Mouse (Mus musculus) forebrain, embryonic 10.5 days (tissue): ENCODE results near the gene Cdip1. TPM values are rescaled to one million over a fixed set of nuclear protein-coding genes. Genes with fewer than 3 reads are reported as not detected.
A peak's percentile ranks its signal among the peaks of the same experiment; 100 is the strongest.

Source experiments
- DNase-seq: peaks from one replicate; pipeline ENCODE4 v3.0.0-alpha.2; 2017; ENCODE audit warnings: low spot score; ENCODE audit errors: extremely low spot score
- H3K27ac ChIP-seq: fragments of 300-500 bp; sonication (generic); 2 replicates; pipeline ENCODE4 v1.5.1; 2016; ENCODE audit warnings: mild to moderate bottlenecking
- H3K27me3 ChIP-seq: fragments of 300-500 bp; sonication (generic); 2 replicates; pipeline ENCODE4 v1.6.1; 2016; ENCODE audit warnings: mild to moderate bottlenecking; ENCODE audit not compliant: poor library complexity, severe bottlenecking
- H3K36me3 ChIP-seq: fragments of 300-500 bp; sonication (generic); replicated peaks from 2 replicates; pipeline ENCODE4 v1.6.1; 2016; ENCODE audit warnings: mild to moderate bottlenecking, moderate library complexity
- H3K4me1 ChIP-seq: fragments of 300-500 bp; sonication (generic); 2 replicates; pipeline ENCODE4 v1.6.1; 2016
- H3K4me3 ChIP-seq: fragments of 300-500 bp; sonication (generic); 2 replicates; pipeline ENCODE4 v1.5.1; 2016; ENCODE audit warnings: mild to moderate bottlenecking, moderate library complexity
- H3K9me3 ChIP-seq: fragments of 300-500 bp; sonication (generic); 2 replicates; pipeline ENCODE4 v1.6.1; 2016; ENCODE audit warnings: mild to moderate bottlenecking, moderate library complexity
- WGBS: fragments of 180-500 bp; shearing (Covaris S2); methylation state at CpG from one replicate; pipeline ENCODE4 v1.1.7; 2016; 5-methylcytosine and 5-hydroxymethylcytosine counted together
- polyA plus RNA-seq: library from polyadenylated mRNA; unstranded; fragments of >200 nt; fragmentation: Nextera tagmentation; extraction: Ambion mirVana; gene quantifications from 2 replicates; pipeline ENCODE4 v1.2.1, GENCODE M21; 2016

Cdip1 gene
- polyA plus RNA-seq, 1 experiment from 2014 or later, result 112 TPM

DNA sequence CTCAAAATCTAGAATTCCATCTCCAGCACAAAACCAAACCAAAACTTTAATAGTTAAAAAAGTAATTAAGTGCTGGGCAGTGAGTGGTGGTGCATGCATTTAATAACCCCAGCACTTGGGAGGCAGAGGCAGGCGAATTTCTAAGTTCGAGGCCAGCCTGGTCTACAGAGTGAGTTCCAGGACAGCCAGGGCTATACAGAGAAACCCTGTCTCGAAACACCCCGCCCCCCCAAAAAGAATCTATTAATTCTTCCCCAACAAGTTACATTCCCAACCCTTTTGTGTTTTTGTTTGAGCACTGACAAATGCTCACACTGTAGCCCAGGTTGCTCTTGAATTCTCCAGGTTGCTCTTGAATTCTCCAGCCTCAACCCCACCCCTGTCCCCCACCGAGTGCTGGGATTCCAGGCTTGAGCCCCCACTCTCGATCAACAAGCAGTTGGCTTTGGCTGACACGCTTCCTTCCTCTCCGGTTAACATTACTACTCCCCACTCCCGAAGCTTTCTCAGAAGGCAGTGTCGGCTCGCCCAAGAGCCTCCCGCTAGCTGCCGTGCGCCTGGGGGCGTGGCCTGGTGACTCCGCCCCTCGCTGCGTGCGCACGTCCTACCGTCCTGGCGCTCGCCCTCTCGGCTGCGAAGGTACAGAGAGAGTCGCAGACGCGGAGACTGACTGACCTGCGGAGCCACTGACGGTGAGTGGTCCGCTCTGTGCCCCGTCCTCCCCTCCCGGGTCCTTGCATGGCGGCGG, 64.1 kb downstream of the Cdip1 start, which contains the start of gene Hmox2:
Hmox2 (plus strand) TSS at position 582 of the 748 bp plus-strand sequence.
- 6% methylated on average over 35 of the region's 35 CpGs for WGBS
- H3K36me3 ChIP-seq, result peaks cover 4% of the 10 kb centered on the region
- H3K27ac ChIP-seq, result peak within 1 kb of the TSS; percentile 94
- H3K4me1 ChIP-seq, result peaks cover 18% of the 10 kb centered on the region
- peak; percentile 90 for DNase-seq
- H3K27me3 ChIP-seq, result peaks cover 13% of the 10 kb centered on the region; the same call in 1 of the 2 replicates
- peak within 1 kb of the TSS; percentile 89 for H3K4me3 ChIP-seq
- H3K9me3 ChIP-seq, result no peaks in the 10 kb centered on the region

GRCm38 (mm10) chr16:4725266-4725665, 64.8 kb downstream of the Cdip1 start:
- peaks cover 4% of the 10 kb centered on the region for H3K36me3 ChIP-seq
- H3K27ac ChIP-seq, result no peak overlapping the region
- H3K27me3 ChIP-seq, result peaks cover 13% of the 10 kb centered on the region; the same call in 1 of the 2 replicates
- DNase-seq, result no peak
- 82% methylated on average over 4 of the region's 4 CpGs for WGBS
- no peaks in the 10 kb centered on the region for H3K9me3 ChIP-seq
- no peak overlapping the region for H3K4me3 ChIP-seq
- H3K4me1 ChIP-seq, result peaks cover 18% of the 10 kb centered on the region

- 71% methylated on average over 3 of the region's 3 CpGs for WGBS
- no peaks in the 10 kb centered on the region for H3K9me3 ChIP-seq
- peaks cover 32% of the 10 kb centered on the region for H3K4me1 ChIP-seq
- H3K27ac ChIP-seq, result no peak overlapping the region
- H3K27me3 ChIP-seq, result peaks cover 13% of the 10 kb centered on the region; the same call in 1 of the 2 replicates
- H3K4me3 ChIP-seq, result no peak overlapping the region
- no peak for DNase-seq
- no peaks in the 10 kb centered on the region for H3K36me3 ChIP-seq
Observed at GRCm38 (mm10) chr16:4722915-4723209, 67.2 kb downstream of the Cdip1 start.

GRCm38 (mm10) chr16:4722128-4722914, 67.8 kb downstream of the Cdip1 start:
- no peak for DNase-seq
- 83% methylated on average over 7 of the region's 7 CpGs for WGBS
- no peaks in the 10 kb centered on the region for H3K36me3 ChIP-seq

DNA sequence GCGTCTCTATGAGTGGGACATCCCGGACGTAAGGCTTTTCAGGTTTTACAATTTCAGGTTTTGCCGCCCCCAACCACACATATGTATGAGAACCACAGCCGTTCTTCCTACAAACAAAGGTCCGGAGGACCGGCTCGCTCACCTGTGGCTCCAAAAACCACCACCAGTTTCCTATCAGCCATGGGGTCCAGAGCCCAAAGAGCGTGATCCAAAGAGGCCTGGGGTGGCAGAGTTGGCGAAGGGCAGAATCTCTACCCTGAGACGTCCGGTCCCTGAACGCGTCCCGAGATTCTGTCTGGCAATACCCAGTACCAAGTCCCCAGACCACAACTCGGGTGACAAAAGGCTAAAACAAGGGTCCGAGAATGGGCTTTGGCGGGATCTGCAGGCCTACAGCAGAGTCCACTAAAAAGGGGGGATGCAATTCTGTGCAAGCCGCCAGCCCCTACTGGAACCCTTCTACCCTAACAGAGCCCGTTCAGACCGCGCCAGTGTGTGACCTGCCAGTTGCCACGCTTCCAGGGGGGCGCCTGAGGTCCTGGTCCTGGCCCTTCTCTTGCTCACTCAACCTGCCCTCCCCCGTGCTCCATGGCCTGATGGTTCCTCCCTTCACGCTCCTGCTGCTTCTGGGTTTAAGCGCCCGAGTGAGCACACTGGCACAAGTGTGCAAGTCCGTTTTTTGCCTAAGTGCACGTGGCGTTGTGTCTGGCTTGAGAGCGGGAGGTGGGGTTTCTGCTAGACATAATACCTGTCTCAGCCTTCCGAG, 71.2 kb downstream of the Cdip1 start, which contains the start of gene Nmral1:
Nmral1 (minus strand) TSS at position 604 of the 766 bp plus-strand sequence.
- Histone ChIP-seq H3K4me1 (peaks cover 19% of the 10 kb centered on the region), H3K9me3 (no peaks in the 10 kb centered on the region), H3K27me3 (no peaks in the 10 kb centered on the region), H3K4me3 (peak within 1 kb of the TSS; percentile 69), H3K27ac (peak within 1 kb of the TSS; percentile 99), H3K36me3 (peaks cover 31% of the 10 kb centered on the region)
- 12% methylated on average over 33 of the region's 33 CpGs for WGBS
- DNase-seq, result peak; percentile 84

More at GRCm38 (mm10) chr16:4722128-4722914, 67.8 kb downstream of the Cdip1 start:
- peaks cover 13% of the 10 kb centered on the region; the same call in 1 of the 2 replicates for H3K27me3 ChIP-seq
- no peaks in the 10 kb centered on the region for H3K9me3 ChIP-seq
- no peak overlapping the region for H3K4me3 ChIP-seq
- H3K4me1 ChIP-seq, result peaks cover 33% of the 10 kb centered on the region
- H3K27ac ChIP-seq, result no peak overlapping the region

DNA sequence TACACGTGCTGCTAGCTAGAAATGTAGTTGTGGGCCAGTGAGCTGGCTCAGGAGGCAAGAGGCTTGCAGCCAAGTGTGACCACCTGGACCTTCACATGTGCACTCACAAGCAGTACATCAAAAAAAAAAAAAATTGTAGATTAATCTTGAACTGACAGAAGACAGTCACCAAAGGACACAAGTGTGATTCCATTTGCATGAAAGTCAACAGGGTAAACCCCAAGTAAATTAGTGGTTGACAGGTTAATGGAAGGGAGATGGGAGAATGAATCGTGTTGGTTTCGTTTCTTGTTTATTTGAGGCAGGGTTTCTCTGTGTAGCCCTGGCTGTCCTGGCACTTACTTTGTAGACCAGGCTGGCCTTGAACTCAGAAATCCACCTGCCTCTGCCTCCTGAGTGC, 72.2 kb downstream of the Cdip1 start:
- no peak for DNase-seq
- peak overlapping the region; percentile 99 for H3K27ac ChIP-seq
- H3K27me3 ChIP-seq, result no peaks in the 10 kb centered on the region
- peaks cover 19% of the 10 kb centered on the region for H3K4me1 ChIP-seq
- peak overlapping the region; percentile 69 for H3K4me3 ChIP-seq
- 82% methylated on average over 3 of the region's 3 CpGs for WGBS
- peaks cover 41% of the 10 kb centered on the region for H3K36me3 ChIP-seq
- H3K9me3 ChIP-seq, result no peaks in the 10 kb centered on the region

GRCm38 (mm10) chr16:4713861-4714710, 76.0 kb downstream of the Cdip1 start:
- no peaks in the 10 kb centered on the region for H3K27me3 ChIP-seq
- WGBS, result 93% methylated on average over 17 of the region's 17 CpGs
- peaks cover 79% of the 10 kb centered on the region for H3K36me3 ChIP-seq
- no peak overlapping the region for H3K4me3 ChIP-seq
- no peak overlapping the region for H3K27ac ChIP-seq
- peaks cover 10% of the 10 kb centered on the region for H3K4me1 ChIP-seq
- DNase-seq, result no peak
- H3K9me3 ChIP-seq, result no peaks in the 10 kb centered on the region

DNA sequence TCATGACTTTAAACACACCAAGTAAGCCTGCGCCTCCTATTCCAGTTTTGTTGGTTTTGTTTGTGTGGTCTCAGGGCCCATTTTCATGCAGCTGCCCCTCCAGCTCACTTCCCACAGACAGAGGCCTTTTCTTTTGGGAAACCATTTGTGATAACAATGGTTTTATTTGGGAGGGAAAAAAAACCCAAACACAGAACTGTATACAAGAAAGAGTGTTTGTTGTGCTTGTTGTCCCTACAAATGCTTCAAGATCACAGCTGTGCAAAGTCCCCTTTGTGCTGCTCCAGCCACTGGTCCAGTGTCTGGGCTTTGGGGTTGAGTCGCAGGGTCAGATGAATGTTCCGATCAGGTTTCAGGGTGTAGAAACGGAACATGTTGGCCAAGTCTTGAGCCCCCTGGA, 78.9 kb downstream of the Cdip1 start:
- H3K9me3 ChIP-seq, result no peaks in the 10 kb centered on the region
- H3K4me1 ChIP-seq, result no peaks in the 10 kb centered on the region
- H3K4me3 ChIP-seq, result no peak overlapping the region
- 97% methylated on average over 4 of the region's 4 CpGs for WGBS
- H3K27me3 ChIP-seq, result no peaks in the 10 kb centered on the region
- no peak for DNase-seq
- H3K36me3 ChIP-seq, result peaks cover 100% of the 10 kb centered on the region
- H3K27ac ChIP-seq, result no peak overlapping the region

DNA sequence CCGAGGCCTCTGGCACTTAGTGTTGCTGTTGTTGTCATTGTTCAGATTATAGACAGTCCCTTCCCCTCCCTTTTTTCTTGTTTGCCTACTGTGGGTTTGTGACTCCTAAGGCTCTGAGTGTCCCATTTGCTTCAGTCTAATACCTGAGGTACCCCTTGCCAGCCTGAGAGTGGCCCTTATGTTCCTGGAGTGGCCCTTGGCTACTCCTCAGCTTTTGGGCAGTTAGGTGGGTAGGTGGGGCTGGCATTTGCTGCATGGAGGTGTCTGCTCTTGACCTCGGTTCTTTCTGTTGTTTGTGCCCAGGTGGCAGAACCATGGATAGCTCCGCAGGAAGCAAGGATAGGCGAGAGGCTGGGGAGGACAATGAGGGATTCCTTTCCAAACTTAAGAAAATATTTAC, 84.6 kb downstream of the Cdip1 start:
- Histone ChIP-seq H3K4me1 (no peaks in the 10 kb centered on the region), H3K36me3 (peaks cover 100% of the 10 kb centered on the region), H3K27ac (no peak overlapping the region), H3K4me3 (no peak overlapping the region), H3K27me3 (no peaks in the 10 kb centered on the region), H3K9me3 (no peaks in the 10 kb centered on the region)
- 82% methylated on average over 4 of the region's 4 CpGs for WGBS
- DNase-seq, result no peak

DNA sequence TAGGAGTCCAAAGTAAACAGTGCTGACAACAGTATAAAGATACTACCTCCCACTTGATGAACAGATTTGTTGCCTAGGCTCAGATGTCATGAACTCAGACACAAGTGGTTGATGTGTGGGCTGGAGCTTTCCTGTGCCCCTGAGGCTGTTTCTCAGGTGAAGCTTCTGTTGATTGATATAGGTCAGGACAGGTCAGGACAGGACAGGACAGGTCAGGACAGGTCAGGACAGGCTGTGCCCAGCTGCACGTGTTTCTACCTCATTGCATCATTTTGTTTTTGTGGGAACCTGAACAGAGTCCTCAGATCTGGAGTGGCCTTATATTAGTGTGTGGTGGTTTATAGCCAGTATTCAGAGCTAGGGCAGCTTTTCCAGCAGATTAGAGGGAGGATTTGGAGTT, 87.4 kb downstream of the Cdip1 start:
- Histone ChIP-seq H3K4me1 (no peaks in the 10 kb centered on the region), H3K9me3 (no peaks in the 10 kb centered on the region), H3K4me3 (no peak overlapping the region), H3K27ac (no peak overlapping the region), H3K27me3 (no peaks in the 10 kb centered on the region), H3K36me3 (peaks cover 99% of the 10 kb centered on the region)
- no peak for DNase-seq
- 82% methylated on average over 1 of the region's 1 CpGs for WGBS

DNA sequence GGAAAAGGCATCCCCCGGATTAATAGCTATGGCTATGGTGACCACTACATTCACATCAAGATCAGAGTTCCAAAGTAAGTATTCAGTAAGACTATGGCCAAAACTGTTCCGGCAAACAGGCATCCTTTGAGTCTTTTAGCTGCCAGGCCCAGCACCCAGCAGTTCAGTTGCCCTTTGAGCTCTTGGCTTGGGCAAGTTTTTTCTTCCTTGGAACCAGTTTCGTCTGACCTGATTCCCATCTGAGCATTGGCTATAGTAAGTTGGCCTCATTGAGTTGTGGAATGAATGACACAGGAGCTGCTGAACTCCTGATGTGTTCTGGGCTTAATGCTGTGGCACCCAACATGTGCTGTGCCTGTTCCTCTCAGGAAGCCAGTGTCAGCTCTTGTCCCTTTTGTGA, 88.9 kb downstream of the Cdip1 start:
- H3K36me3 ChIP-seq, result peaks cover 99% of the 10 kb centered on the region
- 95% methylated on average over 3 of the region's 3 CpGs for WGBS

More for the DNA sequence above, 88.9 kb downstream of the Cdip1 start:
- H3K27ac ChIP-seq, result no peak overlapping the region
- H3K27me3 ChIP-seq, result no peaks in the 10 kb centered on the region
- no peak for DNase-seq
- no peak overlapping the region for H3K4me3 ChIP-seq
- no peaks in the 10 kb centered on the region for H3K4me1 ChIP-seq
- H3K9me3 ChIP-seq, result no peaks in the 10 kb centered on the region
